Mouse (Mus musculus): Measurements from ENCODE around the gene 1700018B08Rik. TPM values are rescaled to one million over a fixed set of nuclear protein-coding genes. Genes with fewer than 3 reads are reported as not detected.

1700018B08Rik gene
- polyA plus RNA-seq (2014; fragmentation: Nextera tagmentation; extraction: Ambion mirVana), result not detected in 2 replicates

DNA sequence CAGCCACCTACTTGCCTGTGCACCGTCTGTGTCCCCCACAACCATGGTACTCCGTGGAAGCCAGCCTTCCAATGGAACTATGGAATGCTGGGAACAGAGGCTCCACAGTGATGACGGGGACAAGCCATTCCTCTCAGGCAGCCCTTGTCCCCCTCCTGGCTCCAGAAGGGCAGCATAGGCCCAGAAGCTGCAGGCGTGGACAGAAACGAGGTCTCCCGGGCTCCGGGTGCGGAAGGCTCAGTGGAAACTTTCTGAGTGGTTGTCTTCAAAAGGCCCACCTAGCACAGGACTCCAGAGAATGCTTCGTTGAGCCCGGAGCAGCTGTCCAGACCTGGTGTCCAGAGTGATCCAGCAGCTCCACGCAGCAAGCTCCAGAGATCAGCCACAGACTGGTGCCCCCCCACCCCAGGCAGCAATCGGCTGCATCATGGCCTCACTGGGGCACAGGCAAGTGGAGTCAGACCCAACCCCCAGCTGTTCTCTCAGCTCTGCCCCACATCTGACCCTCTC is at the start of gene 1700018B08Rik:
Gene 1700018B08Rik (minus strand): TSS at position 45 of the 510 bp plus-strand sequence.
- H3K27ac ChIP-seq (replicated peaks; ENCODE audit: low read depth, low read length), result no peak within 1 kb of the TSS
- no peak within 1 kb of the TSS for H3K4me3 ChIP-seq (ENCODE audit: low read depth, low read length)
- H3K4me1 ChIP-seq (ENCODE audit: control insufficient read depth, insufficient read depth, low read length), result no peaks in the 10 kb centered on the region
- no peaks in the 10 kb centered on the region for H3K9me3 ChIP-seq (ENCODE audit: control insufficient read depth, low read length)
- WGBS, result 85% methylated on average over 12 of the region's 12 CpGs
- H3K9ac ChIP-seq (ENCODE audit: low read length), result no peak within 1 kb of the TSS; the same call in 1 of the 2 replicates
- H3K4me2 ChIP-seq (ENCODE audit: low read depth, severe bottlenecking), result no peak within 1 kb of the TSS
- ATAC-seq (ENCODE audit: insufficient number of reproducible peaks, low FRiP score, low TSS enrichment, low read depth), result no peak
- no peaks in the 10 kb centered on the region for H3K36me3 ChIP-seq (ENCODE audit: control insufficient read depth, insufficient read depth, low read length)
- DNase-seq (ENCODE audit: low spot score), result no peak
- H3K27me3 ChIP-seq (ENCODE audit: control insufficient read depth, insufficient read depth, low read length), result no peaks in the 10 kb centered on the region

DNA sequence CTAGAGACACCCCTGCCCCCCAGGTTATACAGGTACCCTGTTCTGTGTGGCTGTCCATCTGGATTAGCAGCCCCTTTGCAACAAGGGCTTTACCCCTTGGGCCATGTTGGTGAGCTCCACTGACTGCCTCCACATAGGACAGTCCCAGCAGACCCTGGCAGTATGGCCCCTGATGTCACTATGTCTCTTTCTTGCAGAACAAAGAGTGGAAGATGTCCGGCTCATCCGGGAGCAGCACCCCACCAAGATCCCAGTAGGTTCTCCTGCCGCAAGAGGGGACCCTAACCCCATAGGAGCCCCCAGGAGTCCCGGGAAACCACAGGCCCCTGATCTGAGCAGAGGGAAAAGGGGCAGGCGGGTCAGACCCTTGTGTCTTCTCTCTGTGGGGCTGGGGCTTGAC is 49.2 kb upstream of the 1700018B08Rik start:
- H3K9ac ChIP-seq (ENCODE audit: low read length), result no peak overlapping the region
- no peak overlapping the region for H3K4me2 ChIP-seq (ENCODE audit: low read depth, severe bottlenecking)
- H3K4me1 ChIP-seq (ENCODE audit: control insufficient read depth, insufficient read depth, low read length), result peaks cover 13% of the 10 kb centered on the region
- H3K27ac ChIP-seq (replicated peaks; ENCODE audit: low read depth, low read length), result no peak overlapping the region
- DNase-seq (ENCODE audit: low spot score) (no peak), ATAC-seq (ENCODE audit: insufficient number of reproducible peaks, low FRiP score, low TSS enrichment, low read depth) (no peak)
- H3K9me3 ChIP-seq (ENCODE audit: control insufficient read depth, low read length), result no peaks in the 10 kb centered on the region
- H3K27me3 ChIP-seq (ENCODE audit: control insufficient read depth, insufficient read depth, low read length), result no peaks in the 10 kb centered on the region
- H3K4me3 ChIP-seq (ENCODE audit: low read depth, low read length), result no peak overlapping the region
- WGBS, result 94% methylated on average over 5 of the region's 5 CpGs
- H3K36me3 ChIP-seq (ENCODE audit: control insufficient read depth, insufficient read depth, low read length), result peaks cover 4% of the 10 kb centered on the region; the same call in 1 of the 2 replicates

DNA sequence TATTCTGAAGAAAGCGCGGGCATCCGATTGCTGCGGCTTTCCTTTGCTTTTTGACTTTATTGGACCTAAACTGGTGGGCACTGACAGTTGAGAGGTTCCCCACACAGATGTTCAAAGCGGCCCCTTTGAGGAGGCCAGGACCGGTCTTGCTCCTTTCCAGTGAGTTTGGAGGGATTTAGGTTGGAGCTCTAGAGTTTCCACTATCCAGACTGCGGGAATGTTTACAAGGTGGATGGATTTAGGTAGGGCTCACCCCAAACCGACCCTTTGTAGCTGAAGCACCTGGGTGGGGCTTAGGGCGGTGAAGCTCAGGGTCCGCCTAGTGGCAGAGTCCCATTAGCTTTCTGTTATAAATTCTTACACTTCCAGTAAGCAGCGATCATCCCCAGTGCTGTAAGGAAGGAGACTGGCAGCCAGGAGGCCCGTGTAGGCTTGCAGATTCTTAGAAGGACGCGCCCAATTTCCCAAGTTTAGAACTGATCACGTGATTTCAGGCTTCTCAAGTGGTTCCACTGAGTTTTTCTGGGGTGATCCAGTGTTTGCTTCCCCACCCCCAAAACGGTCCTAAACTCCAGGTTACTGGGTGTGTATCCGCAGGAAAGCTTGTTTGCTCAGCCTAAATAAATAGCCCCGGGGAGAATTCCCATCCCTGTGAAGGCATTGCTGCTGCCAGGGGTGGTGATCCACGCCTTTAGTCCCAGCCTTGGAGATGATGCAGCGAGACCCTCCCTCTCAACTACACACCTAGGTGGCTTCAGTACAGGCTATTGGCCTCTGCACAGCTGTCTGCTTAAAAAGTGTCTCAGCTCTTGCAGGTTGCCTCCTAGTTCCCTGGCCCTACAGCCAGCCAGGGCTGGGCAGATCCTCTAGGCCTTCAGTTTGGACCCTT is 47.3 kb upstream of the 1700018B08Rik start:
- peak overlapping the region; percentile 85 for H3K4me2 ChIP-seq (ENCODE audit: low read depth, severe bottlenecking)

DNA sequence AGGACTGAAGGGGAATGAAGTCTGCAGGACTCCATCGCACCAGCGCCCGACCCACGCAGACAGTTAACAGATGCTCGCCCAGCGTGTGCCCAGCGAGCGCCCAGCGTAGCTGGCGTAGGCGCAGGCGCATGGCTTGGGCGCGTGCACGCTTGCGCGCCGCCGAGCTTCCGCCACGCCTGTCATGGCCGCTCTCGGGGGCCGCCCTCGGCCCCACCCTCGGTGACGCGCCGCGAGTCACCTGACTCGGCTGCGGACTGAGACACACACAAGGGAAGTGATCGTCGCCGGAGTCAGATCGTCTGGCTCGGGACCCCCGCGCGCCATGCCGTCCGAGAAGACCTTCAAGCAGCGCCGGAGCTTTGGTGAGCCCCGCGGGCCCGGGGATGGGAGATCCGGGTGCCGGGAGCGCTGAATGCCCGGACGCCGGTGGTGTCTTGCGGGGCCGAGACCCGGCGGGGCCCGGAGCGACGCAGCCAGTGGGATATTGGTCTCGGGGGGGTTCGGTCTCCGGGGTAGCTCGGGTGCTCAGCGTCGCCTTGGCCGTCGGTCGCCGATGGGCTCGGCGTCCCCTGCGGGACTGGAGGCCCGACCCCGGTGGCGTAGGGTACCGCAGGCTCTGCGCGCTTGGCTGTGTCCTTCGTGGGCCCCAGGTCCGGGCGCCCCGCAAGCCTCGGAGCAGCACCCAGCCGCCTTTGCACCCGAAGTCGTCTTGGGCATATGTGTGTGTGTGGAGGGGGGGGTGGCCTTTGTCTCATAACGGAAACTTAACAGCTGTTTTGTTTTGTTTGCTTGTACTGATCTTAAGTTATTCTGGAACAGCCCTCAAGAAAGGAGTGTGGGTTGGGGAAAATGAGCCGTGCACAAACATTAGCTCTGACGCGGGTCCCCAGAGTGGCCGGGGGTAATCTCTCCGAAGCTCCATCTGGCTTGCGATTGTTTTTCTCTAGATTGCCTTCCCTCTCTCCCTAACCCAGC is 46.4 kb upstream of the 1700018B08Rik start, which contains the start of gene Map1lc3b:
Gene Map1lc3b (plus strand): TSS at position 159 of the 975 bp plus-strand sequence.
- Histone ChIP-seq H3K4me1 (ENCODE audit: control insufficient read depth, insufficient read depth, low read length) (peaks cover 13% of the 10 kb centered on the region), H3K36me3 (ENCODE audit: control insufficient read depth, insufficient read depth, low read length) (peaks cover 4% of the 10 kb centered on the region; the same call in 1 of the 2 replicates), H3K9me3 (ENCODE audit: control insufficient read depth, low read length) (no peaks in the 10 kb centered on the region), H3K9ac (ENCODE audit: low read length) (peak within 1 kb of the TSS; percentile 82), H3K4me3 (ENCODE audit: low read depth, low read length) (peak within 1 kb of the TSS; percentile 89), H3K4me2 (ENCODE audit: low read depth, severe bottlenecking) (peak within 1 kb of the TSS; percentile 85), H3K27ac (replicated peaks; ENCODE audit: low read depth, low read length) (no peak within 1 kb of the TSS), H3K27me3 (ENCODE audit: control insufficient read depth, insufficient read depth, low read length) (no peaks in the 10 kb centered on the region)
- WGBS, result under 1% methylated on average over 94 of the region's 94 CpGs
- ATAC-seq (ENCODE audit: insufficient number of reproducible peaks, low FRiP score, low TSS enrichment, low read depth), result peak; percentile 82
- DNase-seq (ENCODE audit: low spot score), result peak; percentile 95

More for the DNA sequence above, 47.3 kb upstream of the 1700018B08Rik start:
- Histone ChIP-seq H3K9ac (ENCODE audit: low read length) (peak overlapping the region; percentile 82), H3K36me3 (ENCODE audit: control insufficient read depth, insufficient read depth, low read length) (peaks cover 4% of the 10 kb centered on the region; the same call in 1 of the 2 replicates), H3K27ac (replicated peaks; ENCODE audit: low read depth, low read length) (no peak overlapping the region), H3K27me3 (ENCODE audit: control insufficient read depth, insufficient read depth, low read length) (no peaks in the 10 kb centered on the region), H3K9me3 (ENCODE audit: control insufficient read depth, low read length) (no peaks in the 10 kb centered on the region), H3K4me3 (ENCODE audit: low read depth, low read length) (peak overlapping the region; percentile 89), H3K4me1 (ENCODE audit: control insufficient read depth, insufficient read depth, low read length) (peaks cover 13% of the 10 kb centered on the region)
- peak; percentile 50 for DNase-seq (ENCODE audit: low spot score)
- ATAC-seq (ENCODE audit: insufficient number of reproducible peaks, low FRiP score, low TSS enrichment, low read depth), result no peak
- 17% methylated on average over 20 of the region's 20 CpGs for WGBS

DNA sequence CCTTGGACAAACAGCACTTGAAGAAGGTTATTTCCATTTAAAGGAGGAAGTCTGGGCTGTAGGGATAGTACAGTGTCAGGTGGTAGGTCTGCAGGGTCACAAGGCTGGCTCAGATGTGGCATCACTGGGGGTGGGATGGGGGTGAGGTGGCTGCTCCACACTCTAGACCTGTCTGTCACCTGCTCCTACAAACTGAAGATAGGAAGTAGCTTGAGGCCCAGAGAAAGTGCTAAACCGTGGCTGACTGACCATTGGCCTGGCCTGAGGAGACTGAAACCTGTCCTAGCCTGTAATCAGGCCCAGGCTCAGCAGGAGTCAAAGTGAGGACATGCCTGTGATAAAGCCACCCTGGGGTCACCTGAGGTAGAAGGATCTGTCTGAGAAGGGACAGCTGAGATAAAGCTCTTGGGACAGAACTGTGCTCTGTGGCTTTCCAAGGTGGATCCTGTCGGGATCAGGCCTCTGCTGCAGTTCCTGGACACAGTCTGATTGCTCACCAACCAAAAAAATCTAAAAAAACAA is 45.1 kb upstream of the 1700018B08Rik start:
- 46% methylated on average over 2 of the region's 2 CpGs for WGBS
- Histone ChIP-seq H3K36me3 (ENCODE audit: control insufficient read depth, insufficient read depth, low read length) (peaks cover 2% of the 10 kb centered on the region; the same call in 1 of the 2 replicates), H3K4me3 (ENCODE audit: low read depth, low read length) (no peak overlapping the region), H3K27ac (replicated peaks; ENCODE audit: low read depth, low read length) (no peak overlapping the region), H3K9ac (ENCODE audit: low read length) (peak overlapping the region; percentile 22; the same call in 1 of the 2 replicates), H3K9me3 (ENCODE audit: control insufficient read depth, low read length) (no peaks in the 10 kb centered on the region), H3K4me2 (ENCODE audit: low read depth, severe bottlenecking) (no peak overlapping the region), H3K4me1 (ENCODE audit: control insufficient read depth, insufficient read depth, low read length) (peaks cover 13% of the 10 kb centered on the region), H3K27me3 (ENCODE audit: control insufficient read depth, insufficient read depth, low read length) (no peaks in the 10 kb centered on the region)
- DNase-seq (ENCODE audit: low spot score) (no peak), ATAC-seq (ENCODE audit: insufficient number of reproducible peaks, low FRiP score, low TSS enrichment, low read depth) (no peak)

DNA sequence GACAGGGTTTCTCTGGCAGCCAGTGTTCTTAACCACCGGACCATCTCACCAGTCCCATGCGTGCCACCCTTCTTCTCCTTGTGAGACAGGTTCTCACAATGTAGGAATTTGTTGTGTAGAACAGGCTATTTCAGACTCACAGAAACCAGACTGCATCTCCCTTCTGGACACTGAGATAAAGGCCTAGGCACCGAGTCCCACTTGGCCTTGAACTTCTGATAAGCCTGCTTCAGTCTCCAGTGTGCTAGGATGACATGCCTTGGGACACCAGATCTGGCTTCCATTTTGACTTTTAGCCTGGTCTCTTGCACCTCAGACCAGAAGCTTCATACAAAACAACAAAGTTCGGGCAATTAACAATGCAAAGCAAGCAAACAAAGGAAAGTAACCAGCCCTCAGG is 44.6 kb upstream of the 1700018B08Rik start:
- ATAC-seq (ENCODE audit: insufficient number of reproducible peaks, low FRiP score, low TSS enrichment, low read depth) (no peak), DNase-seq (ENCODE audit: low spot score) (no peak)
- H3K36me3 ChIP-seq (ENCODE audit: control insufficient read depth, insufficient read depth, low read length), result no peaks in the 10 kb centered on the region; the same call in 1 of the 2 replicates
- no peak overlapping the region for H3K27ac ChIP-seq (replicated peaks; ENCODE audit: low read depth, low read length)
- H3K4me1 ChIP-seq (ENCODE audit: control insufficient read depth, insufficient read depth, low read length), result peaks cover 13% of the 10 kb centered on the region
- H3K9me3 ChIP-seq (ENCODE audit: control insufficient read depth, low read length), result no peaks in the 10 kb centered on the region
- H3K27me3 ChIP-seq (ENCODE audit: control insufficient read depth, insufficient read depth, low read length), result no peaks in the 10 kb centered on the region
- H3K9ac ChIP-seq (ENCODE audit: low read length), result no peak overlapping the region
- no peak overlapping the region for H3K4me2 ChIP-seq (ENCODE audit: low read depth, severe bottlenecking)
- WGBS, result 88% methylated on average over 4 of the region's 4 CpGs
- no peak overlapping the region for H3K4me3 ChIP-seq (ENCODE audit: low read depth, low read length)

DNA sequence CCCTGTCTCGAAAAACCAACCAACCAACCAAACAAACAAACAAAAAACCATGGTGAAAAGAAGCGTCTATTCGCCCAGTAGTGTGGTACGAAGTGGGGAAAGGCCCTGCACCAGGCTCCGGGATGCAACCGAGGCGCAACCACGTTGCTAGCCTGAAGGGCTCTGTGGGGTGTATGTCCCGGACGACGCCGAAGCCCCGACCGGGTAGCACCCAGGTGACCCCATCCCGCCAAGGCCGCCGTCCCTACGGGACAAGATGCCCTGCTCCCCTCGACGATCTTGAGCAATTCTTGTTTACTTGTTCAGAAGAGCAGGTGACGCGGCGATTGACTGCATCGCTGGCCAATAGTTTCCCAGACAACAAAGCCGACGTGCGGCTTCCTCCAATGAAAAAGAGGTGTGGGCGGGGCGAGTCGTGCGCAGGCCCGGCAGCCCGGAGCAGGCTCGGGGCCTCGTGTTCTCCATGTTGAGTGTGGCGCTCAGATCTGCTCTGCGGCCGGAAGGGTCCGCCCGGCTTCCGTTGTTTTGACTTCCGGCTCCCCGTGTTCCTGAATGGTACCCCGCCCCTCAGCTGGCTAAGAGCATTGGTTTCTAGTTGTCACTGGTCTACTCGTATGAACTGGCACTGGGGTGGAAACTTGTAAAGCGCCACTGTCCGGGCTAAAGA is 41.2 kb upstream of the 1700018B08Rik start:
- H3K9me3 ChIP-seq (ENCODE audit: control insufficient read depth, low read length), result no peaks in the 10 kb centered on the region
- ATAC-seq (ENCODE audit: insufficient number of reproducible peaks, low FRiP score, low TSS enrichment, low read depth) (peak; percentile 91), DNase-seq (ENCODE audit: low spot score) (peak; percentile 99)
- peak overlapping the region; percentile 55 for H3K4me3 ChIP-seq (ENCODE audit: low read depth, low read length)
- no peak overlapping the region for H3K27ac ChIP-seq (replicated peaks; ENCODE audit: low read depth, low read length)
- no peaks in the 10 kb centered on the region for H3K27me3 ChIP-seq (ENCODE audit: control insufficient read depth, insufficient read depth, low read length)
- H3K9ac ChIP-seq (ENCODE audit: low read length), result peak overlapping the region; percentile 68
- peak overlapping the region; percentile 62 for H3K4me2 ChIP-seq (ENCODE audit: low read depth, severe bottlenecking)
- H3K4me1 ChIP-seq (ENCODE audit: control insufficient read depth, insufficient read depth, low read length), result peaks cover 3% of the 10 kb centered on the region; the same call in 1 of the 2 replicates
- no peaks in the 10 kb centered on the region for H3K36me3 ChIP-seq (ENCODE audit: control insufficient read depth, insufficient read depth, low read length)
- WGBS, result 1% methylated on average over 47 of the region's 47 CpGs

Measured in limb, embryonic 11.5 days (tissue).